Mouse (Mus musculus): ENCODE results near the gene Htra3.

GRCm38 (mm10) chr5:35609971-35610370 is 69.6 kb downstream of the Htra3 start:
- no peak for TF ChIP-seq CTCF (IDR thresholded peaks at IDR 0.05; ENCODE audit: extremely low read depth, insufficient read depth, insufficient read length, insufficient replicate concordance)
- no peak for TF ChIP-seq POLR2A (IDR thresholded peaks at IDR 0.05; ENCODE audit: low read depth, low read length)

Measured in spleen, adult 2 months (tissue).